Mouse (Mus musculus) neural tube, embryonic 13.5 days (tissue): Measurements from ENCODE around the gene Syt7. TPM values are rescaled to one million over a fixed set of nuclear protein-coding genes. Genes with fewer than 3 reads are reported as not detected.

Experiments
- ATAC-seq: fragments of 200-750 bp; cut with Nextera tagmentation; 2 replicates; pipeline ENCODE4 v1.8.0; 2017; ENCODE audit warnings: low read depth, mild to moderate bottlenecking, moderate TSS enrichment, moderate library complexity
- H3K27ac ChIP-seq: fragments of 300-500 bp; sonication (generic); replicated peaks from 2 replicates; pipeline ENCODE4 v1.5.1; 2015; ENCODE audit warnings: moderate library complexity, mild to moderate bottlenecking, inconsistent platforms
- H3K27me3 ChIP-seq: fragments of 300-500 bp; sonication (generic); 2 replicates; pipeline ENCODE4 v1.6.1; 2015; ENCODE audit warnings: mild to moderate bottlenecking, inconsistent platforms
- H3K36me3 ChIP-seq: fragments of 300-500 bp; sonication (generic); 2 replicates; pipeline ENCODE4 v1.6.1; 2015; ENCODE audit warnings: mild to moderate bottlenecking, inconsistent platforms
- H3K4me1 ChIP-seq: fragments of 300-500 bp; sonication (generic); replicated peaks from 2 replicates; pipeline ENCODE4 v1.6.1; 2015; ENCODE audit warnings: inconsistent platforms
- H3K4me2 ChIP-seq: fragments of 300-500 bp; sonication (generic); 2 replicates; pipeline ENCODE4 v1.6.1; 2015; ENCODE audit warnings: inconsistent platforms, mild to moderate bottlenecking, moderate library complexity
- H3K4me3 ChIP-seq: fragments of 300-500 bp; sonication (generic); 2 replicates; pipeline ENCODE4 v1.5.1; 2015; ENCODE audit warnings: mild to moderate bottlenecking, inconsistent platforms
- H3K9ac ChIP-seq: fragments of 300-500 bp; sonication (generic); 2 replicates; pipeline ENCODE4 v1.6.1; 2015; ENCODE audit warnings: moderate library complexity, mild to moderate bottlenecking, inconsistent platforms
- H3K9me3 ChIP-seq: fragments of 300-500 bp; sonication (generic); 2 replicates; pipeline ENCODE4 v1.6.1; 2016; ENCODE audit warnings: inconsistent platforms
- WGBS: fragments of 180-500 bp; shearing (Covaris S2); methylation state at CpG from one replicate; pipeline ENCODE4 v1.1.7; 2015; 5-methylcytosine and 5-hydroxymethylcytosine counted together
- polyA plus RNA-seq: library from polyadenylated mRNA; unstranded; fragments of >200 nt; fragmentation: Nextera tagmentation; extraction: Ambion mirVana; gene quantifications from 2 replicates; pipeline ENCODE4 v1.2.1, GENCODE M21; 2015

The Syt7 gene
- polyA plus RNA-seq, 1 experiment from 2014 or later = 10.7 TPM

DNA sequence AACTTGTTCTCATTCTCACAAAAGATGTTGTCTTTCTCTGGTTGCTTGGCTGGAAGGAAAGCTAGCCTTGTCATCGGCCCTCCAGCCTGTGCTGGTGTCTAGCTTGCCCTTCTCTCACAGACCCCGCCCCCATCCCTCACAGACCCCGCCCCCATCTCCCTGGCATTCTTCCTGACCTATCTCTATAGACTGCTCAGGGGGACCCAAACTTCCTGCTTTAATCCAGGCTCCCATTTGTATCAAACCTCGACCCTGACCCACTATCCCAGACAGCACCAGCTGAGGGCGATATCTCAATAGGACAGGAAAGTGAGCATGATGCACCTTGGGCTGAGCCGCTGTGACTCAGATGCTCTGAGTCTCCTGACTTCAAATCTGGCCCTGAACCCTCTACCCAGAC, 84.9 kb downstream of the Syt7 start:
- no peak for ATAC-seq
- Histone ChIP-seq H3K9ac (no peak overlapping the region), H3K4me1 (no peaks in the 10 kb centered on the region), H3K36me3 (no peaks in the 10 kb centered on the region), H3K9me3 (no peaks in the 10 kb centered on the region), H3K4me3 (no peak overlapping the region), H3K27me3 (no peaks in the 10 kb centered on the region), H3K27ac (no peak overlapping the region), H3K4me2 (no peak overlapping the region)
- WGBS = 22% methylated on average over 6 of the region's 6 CpGs

- no peak overlapping the region for H3K27ac ChIP-seq
- H3K4me2 ChIP-seq = no peak overlapping the region
- H3K4me1 ChIP-seq = peaks cover 9% of the 10 kb centered on the region
- H3K9ac ChIP-seq = no peak overlapping the region
- ATAC-seq = no peak
- H3K36me3 ChIP-seq = no peaks in the 10 kb centered on the region
- 72% methylated on average over 4 of the region's 4 CpGs for WGBS
- no peaks in the 10 kb centered on the region for H3K27me3 ChIP-seq
- no peaks in the 10 kb centered on the region for H3K9me3 ChIP-seq
- H3K4me3 ChIP-seq = no peak overlapping the region
These were observed 90.7 kb downstream of the Syt7 start for GRCm38 (mm10) chr19:10479541-10479940.

GRCm38 (mm10) chr19:10482703-10483102, 93.8 kb downstream of the Syt7 start, which contains the start of gene Ppp1r32:
Gene Ppp1r32 (minus strand): TSS chr19:10482928.
- H3K27me3 ChIP-seq = peaks cover 17% of the 10 kb centered on the region; the same call in 1 of the 2 replicates
- H3K4me1 ChIP-seq = peaks cover 9% of the 10 kb centered on the region
- no peak within 1 kb of the TSS for H3K9ac ChIP-seq
- H3K36me3 ChIP-seq = no peaks in the 10 kb centered on the region
- H3K4me3 ChIP-seq = no peak within 1 kb of the TSS
- no peak within 1 kb of the TSS for H3K4me2 ChIP-seq
- 32% methylated on average over 6 of the region's 6 CpGs for WGBS
- H3K9me3 ChIP-seq = no peaks in the 10 kb centered on the region
- ATAC-seq = no peak
- no peak within 1 kb of the TSS for H3K27ac ChIP-seq

- ATAC-seq = peak; percentile 84
- H3K4me3 ChIP-seq = no peak overlapping the region
- no peaks in the 10 kb centered on the region for H3K36me3 ChIP-seq
- no peaks in the 10 kb centered on the region for H3K9me3 ChIP-seq
- no peak overlapping the region for H3K4me2 ChIP-seq
- H3K4me1 ChIP-seq = peaks cover 12% of the 10 kb centered on the region
- WGBS = 20% methylated on average over 9 of the region's 9 CpGs
- peaks cover 22% of the 10 kb centered on the region; the same call in 1 of the 2 replicates for H3K27me3 ChIP-seq
- no peak overlapping the region for H3K27ac ChIP-seq
- no peak overlapping the region for H3K9ac ChIP-seq
These were observed 97.4 kb downstream of the Syt7 start for GRCm38 (mm10) chr19:10486264-10486738.

- Histone ChIP-seq H3K4me3 (no peak overlapping the region), H3K9ac (no peak overlapping the region), H3K36me3 (peaks cover 18% of the 10 kb centered on the region; the same call in 1 of the 2 replicates), H3K27ac (no peak overlapping the region), H3K27me3 (no peaks in the 10 kb centered on the region), H3K4me2 (no peak overlapping the region), H3K9me3 (no peaks in the 10 kb centered on the region), H3K4me1 (peaks cover 41% of the 10 kb centered on the region)
- no peak for ATAC-seq
- 84% methylated on average over 1 of the region's 1 CpGs for WGBS
These were observed 106.8 kb downstream of the Syt7 start for GRCm38 (mm10) chr19:10495670-10496069.

GRCm38 (mm10) chr19:10496976-10497375, 108.1 kb downstream of the Syt7 start:
- no peak; the same call in 1 of the 2 replicates for ATAC-seq
- WGBS = 77% methylated on average over 2 of the region's 2 CpGs
- peak overlapping the region; percentile 54; the same call in 1 of the 2 replicates for H3K27ac ChIP-seq
- peaks cover 31% of the 10 kb centered on the region for H3K36me3 ChIP-seq
- H3K4me3 ChIP-seq = no peak overlapping the region
- peaks cover 32% of the 10 kb centered on the region for H3K4me1 ChIP-seq
- H3K4me2 ChIP-seq = no peak overlapping the region
- H3K27me3 ChIP-seq = no peaks in the 10 kb centered on the region
- H3K9ac ChIP-seq = no peak overlapping the region
- no peaks in the 10 kb centered on the region for H3K9me3 ChIP-seq

- 54% methylated on average over 8 of the region's 8 CpGs for WGBS
- Histone ChIP-seq H3K27ac (peak overlapping the region; percentile 54), H3K36me3 (peaks cover 32% of the 10 kb centered on the region), H3K4me1 (peaks cover 25% of the 10 kb centered on the region), H3K9ac (no peak overlapping the region), H3K4me2 (no peak overlapping the region), H3K27me3 (no peaks in the 10 kb centered on the region), H3K4me3 (no peak overlapping the region), H3K9me3 (no peaks in the 10 kb centered on the region)
- no peak for ATAC-seq
These were observed 108.7 kb downstream of the Syt7 start for GRCm38 (mm10) chr19:10497512-10498160.

DNA sequence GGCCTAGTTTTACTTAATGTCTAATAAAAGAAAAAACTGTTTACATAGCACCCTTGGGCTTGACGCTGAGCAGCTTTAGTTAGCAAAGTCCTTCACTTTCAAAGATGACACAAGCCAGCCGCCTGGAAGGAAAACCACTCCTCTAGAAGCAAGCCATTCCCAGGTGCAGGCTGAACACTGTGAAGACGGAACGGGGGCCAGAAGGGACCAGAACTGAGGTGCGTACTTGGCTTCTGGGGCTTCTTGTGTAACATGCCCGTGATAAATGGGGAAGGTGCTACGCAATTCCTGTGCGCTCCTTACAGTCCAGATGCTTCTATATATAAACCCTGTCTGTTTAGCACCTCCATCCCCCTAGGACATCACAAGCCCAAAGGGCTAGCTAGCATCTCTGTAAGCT, 111.7 kb downstream of the Syt7 start:
- H3K27me3 ChIP-seq = no peaks in the 10 kb centered on the region
- H3K4me3 ChIP-seq = no peak overlapping the region
- no peaks in the 10 kb centered on the region for H3K9me3 ChIP-seq
- no peak overlapping the region for H3K4me2 ChIP-seq
- WGBS = 97% methylated on average over 8 of the region's 8 CpGs
- no peak overlapping the region for H3K9ac ChIP-seq
- H3K4me1 ChIP-seq = peaks cover 21% of the 10 kb centered on the region
- H3K27ac ChIP-seq = no peak overlapping the region
- no peak for ATAC-seq
- peaks cover 52% of the 10 kb centered on the region for H3K36me3 ChIP-seq

DNA sequence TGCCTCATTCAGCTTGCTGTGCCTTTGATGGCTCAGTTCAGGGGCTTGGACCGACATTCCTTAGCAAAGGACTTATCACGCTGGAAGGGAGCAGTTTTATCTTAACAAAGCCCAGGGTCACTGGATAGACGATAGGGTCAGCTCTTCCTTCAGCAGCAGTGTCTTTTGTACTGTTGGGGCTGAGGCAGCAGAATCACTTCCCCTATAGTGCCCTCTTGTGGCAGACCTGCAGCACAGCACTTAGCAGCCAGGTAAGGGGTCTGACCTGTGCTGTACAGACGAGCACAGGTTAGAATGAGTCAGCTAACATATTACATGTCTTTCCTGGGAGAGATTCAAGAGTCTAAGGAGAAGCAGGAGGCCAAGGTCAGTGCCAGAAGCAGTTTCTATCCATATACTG, 113.7 kb downstream of the Syt7 start:
- Histone ChIP-seq H3K27me3 (no peaks in the 10 kb centered on the region), H3K9ac (no peak overlapping the region), H3K27ac (no peak overlapping the region), H3K4me1 (peaks cover 7% of the 10 kb centered on the region; the same call in 1 of the 2 replicates), H3K4me3 (no peak overlapping the region), H3K4me2 (no peak overlapping the region), H3K36me3 (peaks cover 70% of the 10 kb centered on the region), H3K9me3 (no peaks in the 10 kb centered on the region)
- ATAC-seq = peak; percentile 83
- WGBS = 4% methylated on average over 4 of the region's 4 CpGs

Other genes starting within 250 kb of the Syt7 start
- gene Fads1, start 206.2 kb upstream of the Syt7 start, polyA plus RNA-seq = 146 and 151 TPM in 2 replicates
- 347 and 404 TPM in 2 replicates for gene Tmem258, start 185.1 kb upstream of the Syt7 start, polyA plus RNA-seq
- 31.6 and 33.4 TPM in 2 replicates for gene Fen1, start 184.9 kb upstream of the Syt7 start, polyA plus RNA-seq
- 0.67 and 0.69 TPM in 2 replicates for gene Myrf, start 148.3 kb upstream of the Syt7 start, polyA plus RNA-seq
- 6.3 and 6.4 TPM in 2 replicates for gene Dagla, start 84.2 kb upstream of the Syt7 start, polyA plus RNA-seq
- 0.55 and 0.67 TPM in 2 replicates for gene Lrrc10b, start 68.4 kb downstream of the Syt7 start, polyA plus RNA-seq
- 0.18 and 0.22 TPM in 2 replicates for gene Ppp1r32, start 93.8 kb downstream of the Syt7 start, polyA plus RNA-seq
- gene Cpsf7, start 136.2 kb downstream of the Syt7 start, polyA plus RNA-seq = 47.3 and 60.1 TPM in 2 replicates
- gene Sdhaf2, start 137.1 kb downstream of the Syt7 start, polyA plus RNA-seq = 72.1 and 77.0 TPM in 2 replicates
- 51.0 and 51.6 TPM in 2 replicates for gene Tmem216, start 167.1 kb downstream of the Syt7 start, polyA plus RNA-seq
- gene Cyb561a3, start 188.1 kb downstream of the Syt7 start, polyA plus RNA-seq = 17.7 and 18.0 TPM in 2 replicates
- 34.8 and 38.2 TPM in 2 replicates for gene Tmem138, start 188.3 kb downstream of the Syt7 start, polyA plus RNA-seq
- 245 and 271 TPM in 2 replicates for gene Ddb1, start 216.2 kb downstream of the Syt7 start, polyA plus RNA-seq
- gene Tkfc, start 216.6 kb downstream of the Syt7 start, polyA plus RNA-seq = 24.8 and 25.7 TPM in 2 replicates
- gene Vwce, start 245.1 kb downstream of the Syt7 start, polyA plus RNA-seq = 0.22 and 0.74 TPM in 2 replicates